Mouse (Mus musculus) ES-E14 (cell line): ENCODE measurements around the gene Arhgap25. TPM values are rescaled to one million over a fixed set of nuclear protein-coding genes. Genes with fewer than 3 reads are reported as not detected.

ENCODE experiments used
- DNase-seq: peaks from one replicate; pipeline ENCODE4 v3.0.0-alpha.2; 2013; ENCODE audit warnings: low read depth, low spot score
- H3K27ac ChIP-seq: 2 replicates; pipeline ENCODE4 v1.5.1; 2012; ENCODE audit warnings: low read depth, mild to moderate bottlenecking, low read length, moderate library complexity, mixed read lengths; ENCODE audit not compliant: poor library complexity, insufficient read depth, severe bottlenecking
- H3K36me3 ChIP-seq: 2 replicates; pipeline ENCODE4 v1.6.1; 2012; ENCODE audit warnings: mild to moderate bottlenecking, low read length, moderate library complexity, mixed read lengths; ENCODE audit not compliant: control insufficient read depth, poor library complexity, insufficient read depth, severe bottlenecking
- H3K4me1 ChIP-seq, 2 experiments: fragments of 150-350 bp in 1 of 2; sonication (generic) in 1 of 2; 2 replicates each; pipeline ENCODE4 v1.6.1; 2012; ENCODE audit warnings: low read length in 2 of 2, mild to moderate bottlenecking in 1 of 2, mixed read lengths in 1 of 2; ENCODE audit not compliant: control insufficient read depth in 2 of 2, insufficient read depth in 2 of 2, poor library complexity in 1 of 2
- H3K4me3 ChIP-seq, 2 experiments: fragments of 150-350 bp in 1 of 2; sonication (generic) in 1 of 2; 2 replicates each; pipeline ENCODE4 v1.5.1; 2012; ENCODE audit warnings: low read length in 2 of 2, low read depth in 1 of 2, mild to moderate bottlenecking in 1 of 2, mixed read lengths in 1 of 2; ENCODE audit not compliant: insufficient read depth in 1 of 2, poor library complexity in 1 of 2, severe bottlenecking in 1 of 2
- H3K9ac ChIP-seq: 2 replicates; pipeline ENCODE4 v1.6.1; 2012; ENCODE audit warnings: low read depth, mild to moderate bottlenecking, low read length, mixed read lengths; ENCODE audit not compliant: poor library complexity, insufficient read depth, severe bottlenecking
- H3K9me3 ChIP-seq: fragments of 150-350 bp; sonication (generic); 2 replicates; pipeline ENCODE4 v1.6.1; 2012; ENCODE audit warnings: low read depth, mild to moderate bottlenecking, low read length; ENCODE audit not compliant: control insufficient read depth, insufficient read depth
- CHD2 ChIP-seq: IDR thresholded peaks from 2 replicates; pipeline ENCODE4 v1.6.1; 2014; ENCODE audit warnings: mild to moderate bottlenecking, low read depth, low read length, inconsistent platforms
- HCFC1 ChIP-seq: IDR thresholded peaks from 2 replicates; pipeline ENCODE4 v1.6.1; 2012; ENCODE audit warnings: low read length, inconsistent platforms, borderline replicate concordance; ENCODE audit not compliant: insufficient read depth
- MAFK ChIP-seq: IDR thresholded peaks from 2 replicates; pipeline ENCODE4 v1.6.1; 2014; ENCODE audit warnings: mild to moderate bottlenecking, low read depth, low read length, inconsistent platforms; ENCODE audit not compliant: insufficient read depth
- ZC3H11A ChIP-seq: IDR thresholded peaks from 2 replicates; pipeline ENCODE4 v1.6.1; 2012; ENCODE audit warnings: low read depth, mild to moderate bottlenecking, inconsistent platforms, low read length, borderline replicate concordance
- ZNF384 ChIP-seq: IDR thresholded peaks from 2 replicates; pipeline ENCODE4 v1.6.1; 2012; ENCODE audit warnings: low read depth, low read length, inconsistent platforms
- in situ Hi-C, 2 experiments: fragments of 600-800 bp; cut with MboI; formaldehyde crosslinking; loops; one replicate each; pipeline ENCODE4 v1.15.1; 2025; ENCODE audit warnings: low sequenced_read_pairs in 2 of 2, inconsistent platforms in 1 of 2; ENCODE audit not compliant: unreplicated experiment in 2 of 2
- total RNA-seq: library from RNA; depleted of rRNA; stranded (reverse); fragments of 300-350 nt; gene quantifications from 2 replicates; pipeline ENCODE4 v1.2.3, GENCODE M21; 2012

Gene Arhgap25
- total RNA-seq, 1 experiment = 0.13 TPM

GRCm38 (mm10) chr6:87517753-87518409 is 15.2 kb downstream of the Arhgap25 start:
- Histone ChIP-seq H3K9me3 (no peaks in the 10 kb centered on the region), H3K27ac (no peak overlapping the region), H3K36me3 (no peaks in the 10 kb centered on the region), H3K9ac (no peak overlapping the region), H3K4me1 (no peaks in the 10 kb centered on the region), H3K4me3 (no peak overlapping the region)
- in situ Hi-C loops = loop anchor here in 1 of 2 experiments (10.0 kb wide), 1 partner anchor 123 kb away; no protein-coding TSS in a partner anchor
- no peak for TF ChIP-seq ZC3H11A
- no peak for DNase-seq

GRCm38 (mm10) chr6:87514321-87514720 is 18.7 kb downstream of the Arhgap25 start:
- Histone ChIP-seq H3K4me3 (no peak overlapping the region), H3K36me3 (no peaks in the 10 kb centered on the region), H3K27ac (no peak overlapping the region), H3K9ac (no peak overlapping the region), H3K4me1 (no peaks in the 10 kb centered on the region), H3K9me3 (no peaks in the 10 kb centered on the region)
- in situ Hi-C loops = loop anchor here in 1 of 2 experiments (10.0 kb wide), 1 partner anchor 120 kb away; no protein-coding TSS in a partner anchor
- DNase-seq = no peak
- TF ChIP-seq MAFK (no peak), CHD2 (no peak), ZC3H11A (no peak), ZNF384 (no peak), HCFC1 (no peak)

GRCm38 (mm10) chr6:87513046-87513767 is 19.9 kb downstream of the Arhgap25 start:
- TF ChIP-seq ZC3H11A (peak; percentile 33; the same call in 1 of the 2 replicates), HCFC1 (no peak)
- Histone ChIP-seq H3K4me1 (no peaks in the 10 kb centered on the region), H3K9ac (no peak overlapping the region), H3K4me3 (peak overlapping the region; percentile 24 to 43; a peak in 3 of 4 replicates), H3K9me3 (no peaks in the 10 kb centered on the region), H3K36me3 (no peaks in the 10 kb centered on the region), H3K27ac (no peak overlapping the region)
- in situ Hi-C loops = loop anchor here in 1 of 2 experiments (10.0 kb wide), 1 partner anchor 118 kb away; no protein-coding TSS in a partner anchor
- DNase-seq = peak; percentile 47

DNA sequence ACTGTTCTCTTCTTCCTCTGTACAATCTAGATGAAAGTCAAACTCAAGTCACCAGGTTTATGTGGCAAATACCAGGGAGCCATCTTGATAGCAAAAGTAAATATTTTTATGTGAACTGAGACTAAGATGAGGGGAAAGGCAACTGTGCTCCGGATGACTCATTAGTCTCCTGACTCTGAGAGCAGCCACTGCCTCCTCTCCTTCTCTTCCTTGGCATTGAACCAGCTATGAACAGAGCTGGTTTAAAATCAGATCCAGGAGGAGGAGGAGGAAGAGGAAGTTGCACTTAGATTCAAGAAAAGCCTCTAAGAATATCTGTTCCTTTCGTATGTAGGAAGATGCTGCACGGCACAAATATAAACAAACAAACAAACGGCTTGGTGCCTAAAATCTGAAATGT is 22.1 kb downstream of the Arhgap25 start:
- in situ Hi-C loops = loop anchor here in 1 of 2 experiments (10.0 kb wide), 1 partner anchor 116 kb away; no protein-coding TSS in a partner anchor
- Histone ChIP-seq H3K4me1 (no peaks in the 10 kb centered on the region), H3K4me3 (no peak overlapping the region), H3K27ac (no peak overlapping the region), H3K9ac (no peak overlapping the region), H3K36me3 (no peaks in the 10 kb centered on the region), H3K9me3 (no peaks in the 10 kb centered on the region)
- TF ChIP-seq CHD2 = no peak
- TF ChIP-seq ZNF384 = no peak
- TF ChIP-seq MAFK = no peak
- TF ChIP-seq HCFC1 = no peak
- no peak for TF ChIP-seq ZC3H11A
- DNase-seq = no peak
